Mouse (Mus musculus) midbrain, embryonic 10.5 days (tissue): ENCODE data around the gene Cpsf2. TPM values are rescaled to one million over a fixed set of nuclear protein-coding genes. Genes with fewer than 3 reads are reported as not detected.
"Not testable (repeated sequence)": the region's sequence is repeated elsewhere in the genome, so short reads cannot be mapped to it uniquely, and the experiment has no call there.

Experiments used
- DNase-seq: peaks from one replicate; pipeline ENCODE4 v3.0.0-alpha.2; 2017; ENCODE audit warnings: low spot score
- H3K27ac ChIP-seq: fragments of 300-500 bp; sonication (generic); replicated peaks from 2 replicates; pipeline ENCODE4 v1.5.1; 2016; ENCODE audit warnings: mild to moderate bottlenecking
- H3K27me3 ChIP-seq: fragments of 300-500 bp; sonication (generic); 2 replicates; pipeline ENCODE4 v1.6.1; 2016; ENCODE audit warnings: low read depth, mild to moderate bottlenecking; ENCODE audit not compliant: poor library complexity, severe bottlenecking
- H3K36me3 ChIP-seq: fragments of 300-500 bp; sonication (generic); 2 replicates; pipeline ENCODE4 v1.6.1; 2016; ENCODE audit warnings: mild to moderate bottlenecking, moderate library complexity
- H3K4me1 ChIP-seq: fragments of 300-500 bp; sonication (generic); 2 replicates; pipeline ENCODE4 v1.6.1; 2016
- H3K4me3 ChIP-seq: fragments of 300-500 bp; sonication (generic); 2 replicates; pipeline ENCODE4 v1.5.1; 2016; ENCODE audit warnings: mild to moderate bottlenecking, moderate library complexity
- H3K9me3 ChIP-seq: fragments of 300-500 bp; sonication (generic); replicated peaks from 2 replicates; pipeline ENCODE4 v1.6.1; 2016; ENCODE audit warnings: mild to moderate bottlenecking
- WGBS: fragments of 180-500 bp; shearing (Covaris S2); methylation state at CpG from one replicate; pipeline ENCODE4 v1.1.7; 2016; 5-methylcytosine and 5-hydroxymethylcytosine counted together
- polyA plus RNA-seq: library from polyadenylated mRNA; unstranded; fragments of >200 nt; fragmentation: Nextera tagmentation; extraction: Ambion mirVana; gene quantifications from 2 replicates; pipeline ENCODE4 v1.2.1, GENCODE M21; 2016

The Cpsf2 gene
- polyA plus RNA-seq: 38.9 and 39.5 TPM in 2 replicates

DNA sequence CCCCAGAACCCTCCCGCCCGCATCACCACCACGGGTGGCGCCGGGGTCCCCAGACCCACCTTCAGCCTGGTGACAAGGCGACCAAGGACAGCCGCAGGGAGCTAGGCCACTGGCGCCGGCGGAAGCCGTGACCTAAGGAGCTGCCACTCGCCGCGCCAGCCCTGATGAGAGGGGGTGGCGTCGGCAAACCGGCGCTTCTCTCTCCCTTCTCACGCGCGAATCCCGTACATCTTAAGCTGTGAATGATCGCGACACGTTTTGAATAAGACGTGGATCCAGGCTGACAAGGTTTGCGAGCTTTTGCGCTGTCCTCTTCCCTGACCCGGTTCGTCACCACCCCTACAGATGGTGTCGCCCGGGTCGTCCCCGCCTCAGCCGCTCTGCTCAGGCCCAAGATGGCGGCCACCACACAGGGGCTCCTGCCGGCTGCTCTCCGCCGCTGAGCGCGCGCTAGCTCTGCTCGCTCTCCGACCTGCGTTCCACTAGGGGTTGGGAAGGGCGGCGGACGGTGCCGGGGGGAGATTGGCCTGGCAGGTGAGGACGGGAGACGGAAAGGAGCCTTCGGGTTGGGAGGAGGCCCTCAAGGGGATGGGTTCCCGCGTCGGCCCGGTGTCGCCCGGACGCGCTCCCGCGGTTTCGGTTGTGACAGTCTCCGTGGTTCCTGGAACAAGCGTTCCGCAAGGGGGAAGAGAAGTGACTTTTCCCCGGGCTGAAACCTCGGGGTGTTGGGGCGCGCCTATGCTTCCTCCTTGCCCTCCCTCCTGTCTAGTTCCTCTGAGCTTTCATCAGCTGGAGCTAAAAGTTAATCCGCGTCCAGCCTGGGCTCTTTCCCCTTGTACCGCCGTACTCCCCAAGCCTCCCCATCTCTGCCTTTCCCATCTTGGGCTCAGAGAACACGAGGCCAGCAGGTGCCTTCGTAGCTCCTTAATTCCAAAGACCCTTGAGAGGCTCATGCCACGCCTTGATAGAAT is at the start of gene Cpsf2:
TSS of gene Cpsf2 (plus strand) at position 388 of the 971 bp plus-strand sequence.
- peak; percentile 91 for DNase-seq
- H3K9me3 ChIP-seq: no peaks in the 10 kb centered on the region
- H3K27me3 ChIP-seq: no peaks in the 10 kb centered on the region
- peak within 1 kb of the TSS; percentile 98 for H3K4me3 ChIP-seq
- H3K27ac ChIP-seq: peak within 1 kb of the TSS; percentile 99
- peaks cover 26% of the 10 kb centered on the region for H3K36me3 ChIP-seq
- under 1% methylated on average over 77 of the region's 77 CpGs for WGBS
- peaks cover 21% of the 10 kb centered on the region for H3K4me1 ChIP-seq

DNA sequence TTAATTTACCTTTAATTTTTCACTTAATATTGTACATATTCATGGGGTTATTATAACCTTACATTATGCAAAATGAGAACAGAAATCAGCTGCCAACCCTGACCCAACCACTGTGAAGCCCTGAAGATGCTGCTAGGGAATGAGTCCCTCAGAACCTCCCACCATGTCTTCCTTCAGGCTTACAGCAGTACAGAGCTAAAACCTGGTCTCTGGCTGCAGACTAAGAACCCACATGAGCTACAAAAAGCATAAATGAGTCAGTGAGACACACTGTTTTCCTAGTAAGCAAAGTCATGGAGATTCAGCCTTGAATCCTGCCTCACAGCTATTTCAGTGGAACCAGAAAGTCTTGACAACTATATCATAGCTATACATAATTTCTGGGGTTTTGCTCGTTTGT is 47.4 kb upstream of the Cpsf2 start:
- 97% methylated on average over 1 of the region's 1 CpGs for WGBS

DNA sequence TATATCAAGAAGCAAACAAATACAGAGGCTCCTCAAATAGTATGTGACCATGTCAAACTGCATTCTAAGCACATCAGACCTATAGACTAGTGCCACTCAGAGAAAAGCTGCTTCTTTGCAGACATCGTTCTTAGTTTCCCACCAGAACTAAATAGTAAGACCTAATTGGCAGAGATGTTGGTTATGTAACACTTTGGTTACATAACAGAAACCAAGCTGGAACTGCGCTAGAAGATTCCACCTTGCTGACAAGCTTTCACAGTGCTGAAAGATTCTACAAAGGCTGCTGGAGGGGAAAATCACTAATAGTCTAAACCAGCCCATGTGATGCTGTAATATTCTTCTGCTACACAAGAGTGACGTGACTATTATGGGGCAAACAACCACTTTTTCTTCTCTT is 40.6 kb upstream of the Cpsf2 start:
- Histone ChIP-seq H3K4me3 (no peak overlapping the region), H3K27ac (no peak overlapping the region), H3K9me3 (no peaks in the 10 kb centered on the region; the same call in 1 of the 2 replicates), H3K4me1 (no peaks in the 10 kb centered on the region), H3K27me3 (no peaks in the 10 kb centered on the region), H3K36me3 (peaks cover 92% of the 10 kb centered on the region)
- DNase-seq: no peak
- 92% methylated on average over 3 of the region's 3 CpGs for WGBS

More for the DNA sequence above, 47.4 kb upstream of the Cpsf2 start:
- DNase-seq: no peak
- Histone ChIP-seq H3K27ac (no peak overlapping the region), H3K9me3 (no peaks in the 10 kb centered on the region), H3K4me3 (no peak overlapping the region), H3K4me1 (no peaks in the 10 kb centered on the region), H3K27me3 (no peaks in the 10 kb centered on the region), H3K36me3 (peaks cover 99% of the 10 kb centered on the region)

DNA sequence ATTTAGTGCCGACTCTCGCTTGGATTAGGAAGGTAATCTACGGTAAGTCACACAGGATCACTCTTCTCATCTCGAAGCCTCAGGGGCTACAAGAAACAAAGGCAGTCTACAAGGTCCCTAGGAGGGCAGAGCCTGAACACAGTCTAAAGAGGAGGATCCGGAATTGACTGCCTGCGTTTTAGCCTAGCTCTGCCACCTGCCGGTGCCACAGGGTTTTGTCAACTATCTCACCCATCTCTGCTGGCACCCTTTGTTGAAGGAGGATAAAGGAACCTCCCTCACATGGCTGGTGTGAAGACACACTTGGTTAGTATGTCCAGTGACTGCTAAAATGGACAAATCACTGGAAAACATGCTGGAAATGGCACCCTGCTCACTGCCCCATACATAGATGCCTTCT is 38.2 kb upstream of the Cpsf2 start:
- 91% methylated on average over 7 of the region's 7 CpGs for WGBS
- no peak overlapping the region for H3K4me3 ChIP-seq
- H3K9me3 ChIP-seq: peaks cover 8% of the 10 kb centered on the region; the same call in 1 of the 2 replicates
- H3K27me3 ChIP-seq: no peaks in the 10 kb centered on the region
- H3K36me3 ChIP-seq: peaks cover 92% of the 10 kb centered on the region
- H3K4me1 ChIP-seq: no peaks in the 10 kb centered on the region
- DNase-seq: no peak
- no peak overlapping the region for H3K27ac ChIP-seq

DNA sequence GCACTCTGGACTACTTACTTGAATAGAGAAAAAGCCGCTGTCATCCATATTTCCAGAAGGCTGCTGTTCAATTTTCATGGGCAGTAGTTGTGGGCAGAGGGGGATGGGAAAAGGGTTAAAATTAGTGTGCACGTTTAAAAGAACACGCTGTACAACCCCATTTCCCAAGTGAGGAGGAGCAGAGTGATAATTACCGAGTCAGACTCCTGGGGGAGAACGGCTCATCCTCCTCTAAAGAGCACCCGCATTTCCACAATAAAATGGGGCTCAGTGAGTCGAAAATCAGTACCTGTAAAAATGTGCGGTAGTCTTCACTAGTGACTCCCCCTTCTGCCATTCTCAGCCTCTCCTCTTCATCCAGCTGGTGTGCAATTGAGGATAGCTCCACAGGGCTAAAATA is 27.8 kb upstream of the Cpsf2 start:
- DNase-seq: no peak
- Histone ChIP-seq H3K9me3 (no peaks in the 10 kb centered on the region), H3K36me3 (peaks cover 48% of the 10 kb centered on the region), H3K27me3 (no peaks in the 10 kb centered on the region), H3K4me3 (no peak overlapping the region), H3K4me1 (no peaks in the 10 kb centered on the region), H3K27ac (no peak overlapping the region)
- 95% methylated on average over 8 of the region's 8 CpGs for WGBS

DNA sequence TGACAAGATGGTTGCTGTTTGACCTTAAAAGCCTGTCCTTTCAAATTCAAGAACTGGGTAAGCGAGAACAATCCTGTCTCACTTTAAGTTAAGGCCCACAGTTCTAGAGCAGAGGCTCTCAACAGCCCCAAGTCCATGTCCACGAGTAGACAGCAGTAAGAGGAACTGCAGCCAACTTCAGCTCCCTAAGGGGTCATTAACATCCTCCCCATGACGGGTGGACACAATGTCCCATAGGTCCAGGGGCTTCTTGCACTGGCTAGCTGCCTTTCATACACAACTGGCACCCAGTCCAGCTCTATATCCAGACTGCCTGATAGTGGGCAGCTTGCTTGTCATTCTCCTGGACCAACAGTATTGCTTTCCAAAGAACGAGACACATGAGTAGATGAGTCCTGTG is 27.0 kb upstream of the Cpsf2 start:
- H3K36me3 ChIP-seq: peaks cover 43% of the 10 kb centered on the region
- H3K27ac ChIP-seq: no peak overlapping the region
- no peaks in the 10 kb centered on the region for H3K27me3 ChIP-seq
- no peak overlapping the region for H3K4me3 ChIP-seq
- H3K4me1 ChIP-seq: no peaks in the 10 kb centered on the region
- H3K9me3 ChIP-seq: no peaks in the 10 kb centered on the region
- WGBS: 82% methylated on average over 4 of the region's 4 CpGs
- no peak for DNase-seq

DNA sequence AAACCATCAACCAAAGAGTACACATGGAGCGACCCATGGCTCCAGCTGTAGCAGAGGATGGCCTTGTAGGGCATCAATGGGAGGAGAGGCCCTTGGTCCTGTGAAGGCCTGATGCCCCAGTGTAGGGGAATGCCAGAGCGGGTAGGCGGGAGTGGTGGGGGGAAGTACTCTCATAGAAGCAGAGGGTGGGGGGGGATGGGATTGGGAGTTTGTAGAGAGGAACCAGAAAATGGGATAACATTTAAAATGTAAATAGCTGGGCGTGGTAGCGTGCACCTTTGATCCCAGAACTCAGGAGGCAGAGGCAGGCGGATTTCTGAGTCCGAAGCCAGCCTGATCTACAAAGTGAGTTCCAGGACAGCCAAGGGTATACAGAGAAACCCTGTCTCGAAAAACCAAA is 20.0 kb upstream of the Cpsf2 start:
- WGBS: 93% methylated on average over 8 of the region's 8 CpGs
- H3K4me1 ChIP-seq: peaks cover 18% of the 10 kb centered on the region

DNA sequence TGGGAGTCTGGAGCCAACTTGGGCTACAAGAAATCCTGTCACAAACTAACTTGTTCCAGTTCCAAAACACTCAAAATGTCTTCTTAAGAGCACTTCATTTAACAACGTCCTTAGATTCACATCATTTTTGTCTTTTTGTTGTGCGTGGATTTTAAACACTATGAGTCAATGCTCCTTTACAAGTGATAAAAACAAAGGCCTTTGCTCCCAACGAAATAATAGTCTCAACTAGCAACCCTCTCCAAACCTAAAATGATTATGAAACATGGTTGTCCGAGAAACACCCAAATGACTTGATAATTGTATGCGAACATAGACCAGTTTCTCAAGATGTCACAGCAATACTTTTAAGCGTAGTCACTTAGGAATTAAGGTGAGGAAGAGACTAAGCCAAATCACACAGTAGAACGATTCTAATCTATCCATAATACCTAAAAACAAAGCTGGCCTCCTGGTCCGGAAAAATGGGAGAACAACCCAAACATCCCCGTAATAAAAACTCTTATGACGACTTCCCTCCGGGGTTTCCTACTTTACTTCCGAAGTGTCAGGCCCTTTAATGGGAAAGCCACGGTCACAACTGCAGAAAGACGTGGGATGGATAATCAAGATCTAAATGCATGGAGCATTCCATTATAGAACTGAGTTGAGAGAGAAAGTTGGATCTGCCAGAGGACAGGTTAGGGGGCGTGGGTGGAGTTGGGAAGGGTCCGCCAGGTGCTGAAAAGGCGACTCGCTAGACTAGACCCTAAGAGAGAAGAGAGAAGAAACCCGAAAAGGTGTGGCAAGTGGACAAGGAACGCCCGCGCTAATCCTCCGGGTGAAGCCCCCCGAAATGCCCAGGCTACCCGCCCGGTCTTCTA is 18.5 kb upstream of the Cpsf2 start:
- H3K27ac ChIP-seq: peak overlapping the region; percentile 95
- no peaks in the 10 kb centered on the region for H3K9me3 ChIP-seq
- H3K4me1 ChIP-seq: peaks cover 18% of the 10 kb centered on the region
- peaks cover 8% of the 10 kb centered on the region for H3K36me3 ChIP-seq
- DNase-seq: no peak
- 16% methylated on average over 26 of the region's 26 CpGs for WGBS
- no peaks in the 10 kb centered on the region for H3K27me3 ChIP-seq
- H3K4me3 ChIP-seq: peak overlapping the region; percentile 90

More for the DNA sequence above, 20.0 kb upstream of the Cpsf2 start:
- DNase-seq, H3K27ac ChIP-seq, H3K4me3 ChIP-seq, H3K27me3 ChIP-seq, H3K36me3 ChIP-seq, H3K9me3 ChIP-seq: not testable (repeated sequence)

DNA sequence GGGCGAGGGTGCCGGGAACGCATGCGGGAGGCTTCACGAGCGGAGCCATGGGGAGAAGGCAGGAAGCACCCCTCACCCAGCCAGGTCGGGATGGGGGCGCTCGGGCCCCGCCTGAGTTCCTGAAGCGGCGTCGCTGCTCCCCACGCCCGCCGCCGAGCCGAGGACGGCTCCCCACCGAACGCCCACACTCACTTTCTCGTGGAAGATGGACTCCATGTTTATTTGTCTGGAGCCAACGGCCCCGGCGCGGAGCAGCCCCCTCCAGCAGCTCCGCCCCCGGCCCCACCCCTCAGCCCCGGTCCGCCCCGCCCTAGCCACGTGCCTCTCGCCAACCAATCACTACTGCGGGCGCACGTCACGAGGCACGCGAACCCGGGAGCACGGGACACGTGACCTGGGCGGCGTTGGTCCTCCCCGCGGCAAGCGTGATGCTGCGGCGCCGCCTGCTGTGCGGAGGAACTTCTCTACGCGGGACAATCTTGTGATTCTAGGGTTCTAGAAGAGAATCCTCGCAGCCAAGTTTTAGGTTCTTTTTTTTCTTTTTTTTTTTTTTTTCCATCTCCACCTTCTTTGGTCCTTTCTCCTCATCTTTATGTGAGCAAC is 17.7 kb upstream of the Cpsf2 start, which contains the start of gene Atxn3:
TSS of gene Atxn3 (minus strand) at position 305 of the 603 bp plus-strand sequence.
- WGBS: under 1% methylated on average over 54 of the region's 54 CpGs
- Histone ChIP-seq H3K27me3 (no peaks in the 10 kb centered on the region), H3K9me3 (no peaks in the 10 kb centered on the region), H3K36me3 (peaks cover 8% of the 10 kb centered on the region), H3K4me3 (peak within 1 kb of the TSS; percentile 90), H3K27ac (peak within 1 kb of the TSS; percentile 95), H3K4me1 (peaks cover 18% of the 10 kb centered on the region)
- DNase-seq: peak; percentile 97

DNA sequence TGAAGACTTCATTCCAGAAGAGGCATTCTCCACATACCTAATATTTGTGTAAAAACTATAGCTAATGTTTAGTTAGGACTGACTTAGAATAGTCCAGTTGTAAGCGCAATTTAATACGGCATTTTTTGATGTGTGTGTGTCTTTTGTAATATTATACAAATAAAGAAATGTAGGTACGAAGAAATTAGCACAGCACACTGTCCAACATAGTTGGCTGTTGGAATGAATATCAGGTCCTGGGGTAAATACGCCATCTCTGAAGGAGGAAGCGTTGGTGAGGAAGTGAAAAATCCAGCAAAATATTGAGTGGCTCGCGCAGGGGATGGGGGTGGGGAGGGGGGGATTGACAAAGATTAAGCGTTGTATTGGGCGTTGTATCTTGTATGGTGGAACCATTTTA is 17.2 kb upstream of the Cpsf2 start:
- DNase-seq: no peak
- Histone ChIP-seq H3K4me1 (peaks cover 18% of the 10 kb centered on the region), H3K9me3 (no peaks in the 10 kb centered on the region), H3K27me3 (no peaks in the 10 kb centered on the region), H3K27ac (0 out of 2 replicates have a peak overlapping the region, but pooled peaks have one; percentile 95), H3K4me3 (peak overlapping the region; percentile 90), H3K36me3 (peaks cover 8% of the 10 kb centered on the region)
- 64% methylated on average over 9 of the region's 9 CpGs for WGBS

DNA sequence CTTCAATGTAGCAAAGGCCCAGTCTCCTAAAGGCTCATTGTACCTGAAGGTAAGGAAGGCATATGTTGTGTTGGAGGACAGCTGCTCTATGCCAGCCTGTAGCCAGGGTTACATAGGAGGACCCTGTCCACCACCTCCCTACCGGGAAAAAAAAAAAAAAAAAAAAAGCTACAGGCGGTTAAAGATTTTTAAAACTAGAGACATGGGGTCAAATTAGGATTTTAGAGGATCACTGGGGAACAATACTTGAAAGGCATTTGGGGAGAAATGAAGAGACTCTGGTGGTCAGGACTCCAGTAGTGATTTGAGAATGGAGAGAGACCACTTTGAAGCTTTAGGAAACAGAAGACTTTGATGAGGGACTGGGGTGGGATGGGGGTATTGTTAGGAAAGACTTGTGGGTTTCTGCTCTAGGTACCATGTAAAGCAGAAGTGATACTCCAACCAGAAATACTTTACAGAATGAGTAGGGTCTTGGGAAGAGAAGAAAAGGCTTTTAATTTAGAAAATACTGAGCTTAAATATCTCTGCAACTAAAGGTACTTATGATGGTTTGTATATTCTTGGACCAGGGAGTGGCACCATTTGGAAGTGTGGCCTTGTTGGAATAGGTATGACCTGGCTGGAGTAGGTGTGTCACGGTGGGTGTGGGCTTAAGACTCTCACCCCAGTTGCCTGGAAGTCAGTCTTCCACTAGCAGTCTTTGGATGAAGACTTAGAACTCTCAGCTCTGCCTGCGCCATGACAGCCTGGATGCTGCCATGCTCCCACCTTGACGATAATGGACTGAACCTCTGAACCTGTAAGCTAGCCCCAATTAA is 16.6 kb upstream of the Cpsf2 start:
- H3K36me3 ChIP-seq, H3K27ac ChIP-seq, DNase-seq, H3K27me3 ChIP-seq, H3K9me3 ChIP-seq: not testable (repeated sequence)
- 91% methylated on average over 5 of the region's 5 CpGs for WGBS
- Histone ChIP-seq H3K4me3 (peak overlapping the region; percentile 90), H3K4me1 (peaks cover 18% of the 10 kb centered on the region)
